In genomic region chr4:100616161-100616915, GRCm38 (mm10) we compare ENCODE assay signal across 15 mouse cellular contexts.
DNase-seq lines count a peak whose midpoint lies in the region; ATAC-seq lines count a peak whose summit lies in the region.
"Had no signal": no experiment of that assay in that cellular context is flagged by ENCODE, and none has a peak within 500 bp of the region (broad histone marks: within the 10 kb centered on the region; RNA-seq: fewer than 3 reads in every experiment).

No protein-coding gene starts in this region.

- no peaks in the 10 kb centered on the region for H3K9me3 ChIP-seq in midbrain, embryonic 14.5 days (ENCODE audit: control insufficient read depth, low read length)
- no peaks in the 10 kb centered on the region for H3K9me3 ChIP-seq in midbrain, embryonic 13.5 days
- no peaks in the 10 kb centered on the region for H3K9me3 ChIP-seq in neural tube, embryonic 15.5 days (replicated peaks)
- H3K9me3 ChIP-seq: heart, embryonic 13.5 days; liver, embryonic 15.5 days had no signal

- H3K4me3 ChIP-seq in midbrain, embryonic 14.5 days (replicated peaks; ENCODE audit: low read depth, low read length), result no peak overlapping the region
- no peak overlapping the region for H3K4me3 ChIP-seq in midbrain, embryonic 13.5 days (replicated peaks)
- no peak overlapping the region for H3K4me3 ChIP-seq in neural tube, embryonic 15.5 days (replicated peaks)
- H3K4me3 ChIP-seq: heart, embryonic 13.5 days; liver, embryonic 15.5 days had no signal

- no peaks in the 10 kb centered on the region for H3K27me3 ChIP-seq in midbrain, embryonic 14.5 days (ENCODE audit: control insufficient read depth, insufficient read depth, low read length)
- no peaks in the 10 kb centered on the region for H3K27me3 ChIP-seq in midbrain, embryonic 13.5 days
- no peaks in the 10 kb centered on the region for H3K27me3 ChIP-seq in neural tube, embryonic 15.5 days (replicated peaks)
- H3K27me3 ChIP-seq: heart, embryonic 13.5 days; liver, embryonic 15.5 days had no signal

- H3K9ac ChIP-seq in midbrain, embryonic 14.5 days (replicated peaks; ENCODE audit: low read length), result no peak overlapping the region
- no peak overlapping the region for H3K9ac ChIP-seq in midbrain, embryonic 13.5 days (replicated peaks)
- no peak overlapping the region for H3K9ac ChIP-seq in neural tube, embryonic 15.5 days (replicated peaks)
- H3K9ac ChIP-seq: heart, embryonic 13.5 days; liver, embryonic 15.5 days had no signal

- no peaks in the 10 kb centered on the region for H3K36me3 ChIP-seq in midbrain, embryonic 14.5 days (ENCODE audit: control insufficient read depth, insufficient read depth, low read length)
- H3K36me3 ChIP-seq in midbrain, embryonic 13.5 days, result no peaks in the 10 kb centered on the region
- H3K36me3 ChIP-seq in neural tube, embryonic 15.5 days, result no peaks in the 10 kb centered on the region
- H3K36me3 ChIP-seq: heart, embryonic 13.5 days; liver, embryonic 15.5 days had no signal

- no peak overlapping the region for H3K4me2 ChIP-seq in midbrain, embryonic 14.5 days (ENCODE audit: low read length)
- no peak overlapping the region for H3K4me2 ChIP-seq in midbrain, embryonic 13.5 days (replicated peaks)
- peak overlapping the region; percentile 22 for H3K4me2 ChIP-seq in neural tube, embryonic 15.5 days
- H3K4me2 ChIP-seq: heart, embryonic 13.5 days; liver, embryonic 15.5 days had no signal

- no peak for ATAC-seq in midbrain, embryonic 14.5 days (ENCODE audit: low FRiP score, low TSS enrichment)
- ATAC-seq in midbrain, embryonic 13.5 days, result no peak
- ATAC-seq in neural tube, embryonic 15.5 days (ENCODE audit: low FRiP score), result peak; percentile 57

- 77% methylated on average over 8 of the region's 8 CpGs for WGBS in midbrain, embryonic 14.5 days
- 78% methylated on average over 8 of the region's 8 CpGs for WGBS in midbrain, embryonic 13.5 days
- 41% methylated on average over 8 of the region's 8 CpGs for WGBS in neural tube, embryonic 15.5 days

- peaks cover 8% of the 10 kb centered on the region; the same call in 1 of the 2 replicates for H3K4me1 ChIP-seq in midbrain, embryonic 14.5 days (ENCODE audit: control insufficient read depth, insufficient read depth, low read length)
- H3K4me1 ChIP-seq in midbrain, embryonic 13.5 days (replicated peaks), result no peaks in the 10 kb centered on the region
- H3K4me1 ChIP-seq in neural tube, embryonic 15.5 days, result peaks cover 13% of the 10 kb centered on the region
- H3K4me1 ChIP-seq: heart, embryonic 13.5 days; liver, embryonic 15.5 days had no signal

- DNase-seq in midbrain, embryonic 14.5 days, result peak; percentile 49
- DNase-seq in embryo, embryonic 11 days, result peak; percentile 37
- DNase-seq in forelimb bud, embryonic 11.5 days (ENCODE audit: low read depth, low spot score), result peak; percentile 76
- no peak for DNase-seq in left cerebral cortex, adult 18-20 months (ENCODE audit: low spot score in 2 of 2)
- no peak for DNase-seq in layer of hippocampus, adult 9-11 months
- DNase-seq in cerebellum, postnatal 25 days, result no peak
- DNase-seq: cerebellum, postnatal 14 days; gastrocnemius, postnatal 36 days; kidney, postnatal 36 days; lung, postnatal 36 days; spleen, adult 18-20 months had no signal

- no peak overlapping the region for H3K27ac ChIP-seq in midbrain, embryonic 14.5 days (replicated peaks; ENCODE audit: low read depth, low read length)
- H3K27ac ChIP-seq in midbrain, embryonic 13.5 days, result no peak overlapping the region
- H3K27ac ChIP-seq in neural tube, embryonic 15.5 days (replicated peaks), result no peak overlapping the region
- H3K27ac ChIP-seq: heart, embryonic 13.5 days; liver, embryonic 15.5 days had no signal

Comparison
In these comparisons a context has a peak if more than half of its experiments do, and no peak if none do; other contexts are left out.
1. DNase-seq: peak in midbrain, embryonic 14.5 days (single experiment), embryo, embryonic 11 days (single experiment) and forelimb bud, embryonic 11.5 days (single experiment); none in left cerebral cortex, adult 18-20 months (0 of 2), layer of hippocampus, adult 9-11 months (single experiment) and cerebellum, postnatal 25 days (0 of 2).